Mouse (Mus musculus): ENCODE results near the gene Zcchc13. TPM values are rescaled to one million over a fixed set of nuclear protein-coding genes. Genes with fewer than 3 reads are reported as not detected.

Gene Zcchc13
- total and polyA plus RNA-seq, 3 experiments, result not detected

DNA sequence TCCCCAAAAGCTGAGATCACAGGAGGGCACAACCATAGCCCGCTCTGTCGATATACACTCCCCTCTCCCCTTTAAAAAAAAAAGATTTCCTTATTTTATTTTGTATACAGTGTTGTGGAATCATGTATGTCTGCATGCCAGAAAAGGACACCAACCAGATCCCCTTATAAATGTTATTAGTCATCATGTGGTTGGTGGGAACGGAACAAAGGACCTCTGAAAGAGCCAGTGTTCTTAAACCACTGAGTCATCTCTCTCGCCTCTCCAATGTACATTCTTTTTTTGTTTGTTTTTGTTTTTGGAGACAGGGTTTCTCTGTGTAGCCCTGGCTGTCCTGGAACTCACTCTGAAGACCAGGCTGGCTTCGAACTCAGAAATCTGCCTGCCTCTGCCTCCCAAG, 26.2 kb upstream of the Zcchc13 start:
- H3K9ac ChIP-seq (ENCODE audit: control insufficient read depth, low read depth, low read length, poor library complexity, severe bottlenecking), result no peak overlapping the region
- no peak for TF ChIP-seq TBP (IDR thresholded peaks at IDR 0.05; ENCODE audit: low read depth, low read length)
- no peak for TF ChIP-seq HCFC1 (IDR thresholded peaks at IDR 0.05; ENCODE audit: low read depth, low read length)
- TF ChIP-seq MEF2A (IDR thresholded peaks at IDR 0.05; ENCODE audit: extremely low read depth, insufficient replicate concordance, low read depth, low read length, poor library complexity, severe bottlenecking), result no peak
- TF ChIP-seq NELFE (IDR thresholded peaks at IDR 0.05; ENCODE audit: low read depth, low read length), result no peak
- no peak for TF ChIP-seq CTCF (IDR thresholded peaks at IDR 0.05 in 2 of 3, conservative IDR thresholded peaks at IDR 0.05 in 1 of 3; ENCODE audit: control insufficient read depth in 1 of 3, insufficient read depth in 1 of 3, low read depth in 2 of 3, low read length in 3 of 3, poor library complexity in 1 of 3, severe bottlenecking in 1 of 3)
- TF ChIP-seq EP300 (IDR thresholded peaks at IDR 0.05; ENCODE audit: low read depth in 1 of 2, low read length in 2 of 2), result no peak
- TF ChIP-seq SIN3A (IDR thresholded peaks at IDR 0.05; ENCODE audit: low read length), result no peak

DNA sequence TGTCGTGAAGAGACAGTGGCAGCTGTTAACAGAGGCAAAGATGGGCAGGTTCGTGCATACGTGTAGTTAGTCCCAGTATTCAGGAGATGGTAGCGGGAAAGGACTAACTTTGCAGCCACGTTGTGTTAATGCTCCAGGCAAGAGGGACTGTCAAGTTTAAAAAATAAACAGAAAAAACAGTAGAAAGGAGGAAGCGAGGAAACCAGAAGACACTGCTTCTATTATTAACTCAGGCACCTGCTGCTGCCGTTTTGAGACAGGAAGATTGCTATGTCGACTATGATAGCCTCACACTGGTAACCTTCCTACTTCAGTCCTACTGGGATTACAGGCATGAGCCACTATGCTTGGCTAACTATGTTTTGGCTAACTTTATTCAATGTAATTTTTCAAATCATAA, 24.9 kb upstream of the Zcchc13 start:
- H3K27ac ChIP-seq (ENCODE audit: control insufficient read depth, low read depth, low read length), result no peak overlapping the region
- no peak for DNase-seq (ENCODE audit: low read depth, low spot score)
- no peaks in the 10 kb centered on the region for H3K79me2 ChIP-seq (ENCODE audit: control insufficient read depth, insufficient read depth, low read length, poor library complexity)
- H3K4me1 ChIP-seq (ENCODE audit: control insufficient read depth in 1 of 2, insufficient read depth in 2 of 2, low read length in 2 of 2), result no peaks in the 10 kb centered on the region
- peaks cover 0 to 4% of the 10 kb centered on the region in 2 experiments; a peak in 2 of 4 replicates for H3K36me3 ChIP-seq (ENCODE audit: control insufficient read depth in 1 of 2, insufficient read depth in 2 of 2, low read length in 2 of 2)
- no peak overlapping the region for H3K4me3 ChIP-seq (ENCODE audit: control insufficient read depth in 1 of 2, insufficient read depth in 1 of 2, low read depth in 2 of 2, low read length in 2 of 2)
- TF ChIP-seq ZNF384 (IDR thresholded peaks at IDR 0.05; ENCODE audit: low read depth, low read length), result no peak
- no peak for TF ChIP-seq MAX (IDR thresholded peaks at IDR 0.05; ENCODE audit: low read length)
- no peak for TF ChIP-seq E2F4 (IDR thresholded peaks at IDR 0.05; ENCODE audit: borderline replicate concordance, low read depth, low read length)
- TF ChIP-seq MYB (IDR thresholded peaks at IDR 0.05; ENCODE audit: low read depth, low read length), result no peak
- no peak for TF ChIP-seq POLR2AphosphoS5 (IDR thresholded peaks at IDR 0.05; ENCODE audit: borderline replicate concordance, low read depth, low read length)
- TF ChIP-seq ZMIZ1 (IDR thresholded peaks at IDR 0.05; ENCODE audit: low read depth, low read length), result no peak
- TF ChIP-seq TCF12 (IDR thresholded peaks at IDR 0.05; ENCODE audit: low read depth, low read length), result no peak
- no peak for TF ChIP-seq USF2 (IDR thresholded peaks at IDR 0.05; ENCODE audit: borderline replicate concordance in 1 of 2, insufficient read depth in 1 of 2, low read depth in 1 of 2, low read length in 2 of 2)
- no peak for TF ChIP-seq USF1 (IDR thresholded peaks at IDR 0.05; ENCODE audit: low read depth, low read length)
- H3K9ac ChIP-seq (ENCODE audit: control insufficient read depth, low read depth, low read length, poor library complexity, severe bottlenecking), result no peak overlapping the region
- H3K9me3 ChIP-seq (replicated peaks; ENCODE audit: insufficient read depth, low read length), result no peaks in the 10 kb centered on the region
- no peaks in the 10 kb centered on the region for H3K27me3 ChIP-seq (ENCODE audit: control insufficient read depth in 1 of 2, insufficient read depth in 2 of 2, low read length in 2 of 2)

More for the DNA sequence above, 26.2 kb upstream of the Zcchc13 start:
- DNase-seq (ENCODE audit: low read depth, low spot score), result no peak
- Histone ChIP-seq H3K4me3 (ENCODE audit: control insufficient read depth in 1 of 2, insufficient read depth in 1 of 2, low read depth in 2 of 2, low read length in 2 of 2) (no peak overlapping the region), H3K36me3 (ENCODE audit: control insufficient read depth in 1 of 2, insufficient read depth in 2 of 2, low read length in 2 of 2) (peaks cover 0 to 1% of the 10 kb centered on the region in 2 experiments; a peak in 2 of 4 replicates), H3K4me1 (ENCODE audit: control insufficient read depth in 1 of 2, insufficient read depth in 2 of 2, low read length in 2 of 2) (no peaks in the 10 kb centered on the region), H3K27me3 (ENCODE audit: control insufficient read depth in 1 of 2, insufficient read depth in 2 of 2, low read length in 2 of 2) (no peaks in the 10 kb centered on the region), H3K9me3 (replicated peaks; ENCODE audit: insufficient read depth, low read length) (no peaks in the 10 kb centered on the region), H3K27ac (ENCODE audit: control insufficient read depth, low read depth, low read length) (no peak overlapping the region), H3K79me2 (ENCODE audit: control insufficient read depth, insufficient read depth, low read length, poor library complexity) (no peaks in the 10 kb centered on the region)
